Mouse (Mus musculus): ENCODE data around the gene Gm42906.

Gene Gm42906

DNA sequence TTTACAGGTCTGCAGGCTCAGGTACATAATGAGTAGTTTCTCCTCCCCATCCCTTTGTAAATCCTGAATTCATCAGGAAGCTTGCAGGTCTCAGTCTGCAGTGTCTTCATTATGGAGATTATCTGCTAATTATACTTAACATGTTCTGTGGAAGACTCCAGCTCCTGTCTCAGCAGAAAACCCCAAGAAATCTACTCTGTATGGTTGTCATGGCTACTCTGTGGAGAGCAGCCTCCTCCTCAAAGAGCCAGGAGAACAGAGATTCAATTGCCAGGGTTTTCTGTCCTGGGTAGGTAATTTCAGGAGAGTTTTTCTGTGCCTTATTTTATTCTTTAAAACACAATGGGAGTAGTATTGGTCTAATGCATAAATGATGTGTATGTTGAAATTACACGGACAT, 405.0 kb downstream of the Gm42906 start:
- DNase-seq (ENCODE audit: low read depth), result no peak

DNA sequence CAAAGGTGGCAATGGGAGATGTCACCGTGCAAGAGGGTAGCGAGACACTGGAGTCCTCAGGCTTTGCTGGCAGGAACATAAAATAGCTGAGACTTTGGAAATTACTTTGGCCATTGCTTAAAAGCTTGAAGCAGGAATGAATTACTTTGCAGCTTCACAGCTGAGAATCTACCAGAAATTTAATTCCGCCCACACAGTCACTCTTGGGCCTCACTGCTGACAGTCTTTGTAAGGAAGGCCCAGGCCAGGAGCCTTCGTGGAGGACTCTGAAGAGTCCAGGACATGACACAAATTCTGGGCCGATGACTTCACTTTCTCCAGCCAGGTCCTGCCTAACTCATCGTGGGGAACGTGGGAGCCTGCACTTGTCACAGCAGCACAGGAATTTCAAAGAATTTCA, 405.9 kb downstream of the Gm42906 start:
- DNase-seq (ENCODE audit: low read depth), result no peak

DNA sequence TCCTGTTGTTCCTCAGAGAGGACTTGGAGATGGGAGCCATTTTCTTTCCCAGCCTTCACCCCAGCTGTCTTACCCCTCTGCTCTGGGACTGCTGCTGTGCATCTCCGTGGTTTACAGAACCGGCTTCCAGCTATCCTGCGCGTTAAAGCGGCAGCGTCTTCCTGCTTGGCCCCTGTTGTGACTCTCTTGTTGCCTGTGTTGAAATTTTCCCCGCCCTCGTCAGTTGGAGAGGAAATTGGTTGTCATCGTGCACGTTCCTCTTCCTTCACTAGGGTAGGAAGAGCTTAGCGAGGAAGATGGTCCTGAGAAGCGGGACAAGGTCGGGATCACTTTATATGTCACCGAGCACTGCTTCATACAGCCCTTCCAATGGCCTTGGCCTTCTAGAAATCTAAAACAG, 407.1 kb downstream of the Gm42906 start:
- DNase-seq (ENCODE audit: low read depth), result no peak

DNA sequence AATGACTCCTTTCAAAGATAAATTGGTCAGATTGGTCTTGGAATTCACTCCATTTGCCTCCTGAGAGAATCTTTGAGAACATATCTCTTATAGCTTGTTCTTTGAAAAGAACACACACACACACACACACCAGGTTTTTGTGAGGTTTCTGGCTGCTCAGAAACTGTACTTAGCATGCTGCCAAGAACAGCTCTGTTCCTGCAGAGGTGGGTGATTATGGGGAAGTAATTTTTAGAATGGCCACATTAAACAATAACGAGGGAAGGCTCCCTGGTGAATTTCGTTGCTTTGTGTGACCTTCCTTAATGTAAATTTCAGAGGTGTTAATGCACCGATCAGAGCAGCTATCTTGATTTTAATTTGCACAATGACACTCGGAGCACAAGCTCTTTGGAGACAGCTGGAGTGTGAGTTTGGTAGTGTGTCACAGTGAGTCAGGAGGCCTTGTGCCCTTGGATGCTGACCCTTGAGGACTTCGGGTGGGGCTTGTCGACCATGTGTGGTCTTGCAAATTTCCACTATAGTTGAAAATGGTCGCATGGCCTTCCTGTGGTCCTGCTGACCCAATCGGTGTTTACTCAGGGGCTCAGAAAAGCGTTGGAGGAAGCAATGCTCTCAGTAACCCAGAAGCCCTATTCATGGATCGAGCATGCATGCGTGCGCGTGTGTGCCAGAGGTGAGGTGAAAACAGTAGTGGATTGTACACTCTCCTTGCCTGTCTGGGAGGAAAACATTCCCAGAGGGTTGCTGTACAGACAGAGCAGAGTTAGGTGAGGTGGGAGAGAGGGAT, 407.7 kb downstream of the Gm42906 start:
- no peak for DNase-seq (ENCODE audit: low read depth)

DNA sequence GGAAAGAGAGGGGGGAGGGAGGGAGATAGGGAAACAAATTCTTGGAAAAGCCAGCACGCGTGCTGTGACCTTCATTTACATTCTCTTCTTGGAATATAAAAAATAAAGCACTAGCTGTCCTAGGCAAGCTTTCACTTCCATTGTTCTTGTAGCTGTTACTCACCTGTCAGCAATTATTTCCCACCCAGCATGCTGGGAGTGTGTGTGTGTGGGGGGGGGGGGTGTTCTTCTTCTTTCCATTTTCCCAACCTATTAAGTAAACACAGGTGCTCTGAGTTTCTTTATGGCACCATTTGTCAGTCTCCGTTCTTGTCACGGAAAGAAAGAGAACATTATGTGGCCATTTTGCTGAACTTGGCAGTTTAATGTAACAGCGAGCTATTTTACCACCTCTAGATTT, 409.0 kb downstream of the Gm42906 start:
- DNase-seq (ENCODE audit: low read depth), result no peak

DNA sequence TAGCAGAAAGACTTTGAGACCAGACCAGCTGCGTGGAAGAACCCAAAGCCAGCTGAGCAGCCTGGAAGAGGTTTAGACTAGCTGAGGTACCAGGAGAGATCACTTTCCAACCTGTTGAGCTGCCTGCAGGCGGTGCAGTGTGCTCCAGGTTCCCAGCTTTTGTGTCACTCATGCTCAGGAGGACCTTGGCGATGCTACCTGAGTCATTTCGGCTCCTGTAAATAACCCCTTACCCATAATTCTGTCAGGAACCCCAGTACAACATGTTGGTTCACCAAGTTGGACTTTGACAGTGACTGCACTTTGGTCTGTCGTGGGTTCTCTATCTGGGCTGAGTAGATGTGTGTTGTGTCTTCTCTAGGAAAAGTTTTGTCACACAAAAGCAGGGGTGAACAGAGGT, 409.5 kb downstream of the Gm42906 start:
- no peak for DNase-seq (ENCODE audit: low read depth)
